Mouse (Mus musculus) midbrain, embryonic 16.5 days (tissue): ENCODE data around the gene Il1r1. TPM values are rescaled to one million over a fixed set of nuclear protein-coding genes. Genes with fewer than 3 reads are reported as not detected.

Source experiments
- ATAC-seq: fragments of 200-750 bp; cut with Nextera tagmentation; 2 replicates; pipeline ENCODE4 v1.8.0; 2017; ENCODE audit warnings: moderate TSS enrichment
- H3K27ac ChIP-seq: fragments of 300-500 bp; sonication (generic); 2 replicates; pipeline ENCODE4 v1.5.1; 2014; ENCODE audit warnings: mild to moderate bottlenecking, low read length, mixed read lengths
- H3K27me3 ChIP-seq: fragments of 300-500 bp; sonication (generic); 2 replicates; pipeline ENCODE4 v1.6.1; 2014; ENCODE audit warnings: low read depth, low read length, mixed read lengths; ENCODE audit not compliant: control insufficient read depth, insufficient read depth
- H3K36me3 ChIP-seq: fragments of 300-500 bp; sonication (generic); 2 replicates; pipeline ENCODE4 v1.6.1; 2014; ENCODE audit warnings: mild to moderate bottlenecking, low read length, moderate library complexity, mixed read lengths; ENCODE audit not compliant: control insufficient read depth, insufficient read depth
- H3K4me1 ChIP-seq: fragments of 300-500 bp; sonication (generic); 2 replicates; pipeline ENCODE4 v1.6.1; 2014; ENCODE audit warnings: mild to moderate bottlenecking, low read length, mixed read lengths; ENCODE audit not compliant: control insufficient read depth, insufficient read depth
- H3K4me2 ChIP-seq: fragments of 300-500 bp; sonication (generic); 2 replicates; pipeline ENCODE4 v1.6.1; 2014; ENCODE audit warnings: mild to moderate bottlenecking, low read length, mixed read lengths
- H3K4me3 ChIP-seq: fragments of 300-500 bp; sonication (generic); 2 replicates; pipeline ENCODE4 v1.5.1; 2014; ENCODE audit warnings: low read depth, mild to moderate bottlenecking, low read length, moderate library complexity, mixed read lengths
- H3K9ac ChIP-seq: fragments of 300-500 bp; sonication (generic); 2 replicates; pipeline ENCODE4 v1.6.1; 2014; ENCODE audit warnings: low read depth, low read length, mixed read lengths
- H3K9me3 ChIP-seq: fragments of 300-500 bp; sonication (generic); replicated peaks from 2 replicates; pipeline ENCODE4 v1.6.1; 2014; ENCODE audit warnings: mild to moderate bottlenecking, low read length, mixed read lengths; ENCODE audit not compliant: control insufficient read depth, poor library complexity, severe bottlenecking
- WGBS: fragments of 180-500 bp; shearing (Covaris S2); extraction: QIAGEN DNeasy Blood & Tissue Kit; methylation state at CpG from one replicate; pipeline ENCODE4 v1.1.7; 2014; 5-methylcytosine and 5-hydroxymethylcytosine counted together
- polyA plus RNA-seq: library from polyadenylated mRNA; unstranded; fragments of >200 nt; fragmentation: Nextera tagmentation; extraction: Ambion mirVana; gene quantifications from 2 replicates; pipeline ENCODE4 v1.2.1, GENCODE M21; 2015

Gene Il1r1
- polyA plus RNA-seq, 1 experiment from 2014 or later, result 0.72 TPM

DNA sequence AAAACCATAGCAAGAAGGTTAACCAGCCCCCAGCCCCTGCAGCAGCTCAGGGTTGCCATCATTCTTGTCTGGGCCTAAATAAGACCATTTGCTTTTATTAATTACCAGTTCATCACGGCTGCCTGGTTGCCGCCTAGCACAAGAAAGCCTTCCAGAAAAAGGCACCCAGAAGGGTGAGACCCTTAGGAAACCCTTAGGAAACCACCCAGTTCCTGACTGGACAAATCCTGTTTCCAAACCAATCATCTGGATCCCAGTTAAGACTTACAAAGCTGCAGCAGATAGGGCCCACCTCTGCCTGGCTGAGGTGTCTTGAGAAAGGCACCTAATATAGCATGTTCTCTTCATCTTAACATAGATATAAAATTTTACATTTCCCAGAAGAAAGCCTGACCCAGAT lies 1.3 kb upstream of the Il1r1 start:
- Histone ChIP-seq H3K27ac (no peak overlapping the region), H3K9ac (no peak overlapping the region), H3K36me3 (no peaks in the 10 kb centered on the region), H3K4me1 (no peaks in the 10 kb centered on the region), H3K27me3 (no peaks in the 10 kb centered on the region), H3K4me2 (no peak overlapping the region), H3K4me3 (no peak overlapping the region), H3K9me3 (no peaks in the 10 kb centered on the region)
- 93% methylated on average over 2 of the region's 2 CpGs for WGBS
- no peak for ATAC-seq

- Histone ChIP-seq H3K4me3 (no peak overlapping the region), H3K27me3 (no peaks in the 10 kb centered on the region), H3K9ac (no peak overlapping the region), H3K9me3 (no peaks in the 10 kb centered on the region), H3K4me2 (no peak overlapping the region), H3K27ac (no peak overlapping the region), H3K36me3 (no peaks in the 10 kb centered on the region), H3K4me1 (no peaks in the 10 kb centered on the region)
- WGBS, result 70% methylated on average over 2 of the region's 2 CpGs
- ATAC-seq, result no peak
Measured at GRCm38 (mm10) chr1:40225580-40225979, 700 bp downstream of the Il1r1 start.

GRCm38 (mm10) chr1:40229033-40229432 lies 4.2 kb downstream of the Il1r1 start:
- H3K4me2 ChIP-seq, result no peak overlapping the region
- H3K4me1 ChIP-seq, result no peaks in the 10 kb centered on the region
- H3K27ac ChIP-seq, result no peak overlapping the region
- H3K4me3 ChIP-seq, result no peak overlapping the region
- H3K36me3 ChIP-seq, result no peaks in the 10 kb centered on the region
- 87% methylated on average over 3 of the region's 3 CpGs for WGBS
- H3K27me3 ChIP-seq, result no peaks in the 10 kb centered on the region
- no peaks in the 10 kb centered on the region for H3K9me3 ChIP-seq
- H3K9ac ChIP-seq, result no peak overlapping the region
- ATAC-seq, result no peak

- no peaks in the 10 kb centered on the region for H3K9me3 ChIP-seq
- H3K36me3 ChIP-seq, result no peaks in the 10 kb centered on the region
- H3K27me3 ChIP-seq, result no peaks in the 10 kb centered on the region
- no peak overlapping the region for H3K9ac ChIP-seq
- no peak overlapping the region for H3K27ac ChIP-seq
- ATAC-seq, result no peak
- WGBS, result 88% methylated on average over 3 of the region's 3 CpGs
- H3K4me1 ChIP-seq, result no peaks in the 10 kb centered on the region
- H3K4me3 ChIP-seq, result no peak overlapping the region
- no peak overlapping the region for H3K4me2 ChIP-seq
Measured at GRCm38 (mm10) chr1:40229771-40230280, 4.9 kb downstream of the Il1r1 start.

DNA sequence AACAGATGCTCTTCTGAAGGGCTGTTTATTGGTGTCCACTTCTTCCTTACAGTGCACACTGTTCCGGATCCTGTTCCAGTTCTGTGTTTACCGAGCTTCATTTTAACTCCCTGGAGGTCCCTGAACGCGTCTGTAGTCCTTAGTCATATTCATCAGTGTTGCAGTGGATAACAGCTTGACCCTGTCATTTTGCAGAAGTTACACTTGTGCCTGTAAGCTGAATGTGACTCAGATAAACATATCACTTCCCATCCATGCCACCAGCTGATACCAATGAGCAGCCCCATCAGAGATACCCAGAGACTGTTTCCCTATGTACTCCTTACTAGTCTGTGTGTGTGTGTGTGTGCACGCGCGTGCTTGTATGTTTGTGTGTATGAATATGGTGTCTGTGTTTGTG lies 5.5 kb downstream of the Il1r1 start:
- Histone ChIP-seq H3K4me3 (no peak overlapping the region), H3K4me1 (no peaks in the 10 kb centered on the region), H3K27me3 (no peaks in the 10 kb centered on the region), H3K36me3 (no peaks in the 10 kb centered on the region), H3K27ac (no peak overlapping the region), H3K9ac (no peak overlapping the region), H3K9me3 (no peaks in the 10 kb centered on the region), H3K4me2 (no peak overlapping the region)
- ATAC-seq, result no peak
- 82% methylated on average over 7 of the region's 7 CpGs for WGBS

DNA sequence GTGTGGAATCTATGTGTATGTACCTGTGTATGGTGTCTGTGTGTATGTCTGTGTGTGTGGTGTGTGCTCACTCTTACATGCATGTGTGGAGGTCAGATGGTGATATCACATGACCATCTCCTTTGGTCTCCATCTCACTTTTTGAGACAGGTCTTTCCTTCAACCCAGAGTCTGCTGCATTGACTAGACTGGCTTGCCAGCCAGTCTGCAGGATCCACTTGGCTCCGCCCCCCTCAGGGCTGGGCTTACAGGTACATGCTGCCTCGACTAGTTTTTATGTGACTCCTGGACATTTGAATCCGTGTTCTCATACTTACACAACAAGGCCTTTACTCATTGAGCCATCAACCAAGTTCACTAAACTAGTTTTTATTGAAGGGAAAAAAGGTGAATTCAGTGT lies 6.2 kb downstream of the Il1r1 start:
- H3K4me1 ChIP-seq, result no peaks in the 10 kb centered on the region
- no peak overlapping the region for H3K9ac ChIP-seq
- no peaks in the 10 kb centered on the region for H3K36me3 ChIP-seq
- no peak for ATAC-seq
- H3K27ac ChIP-seq, result no peak overlapping the region
- H3K9me3 ChIP-seq, result no peaks in the 10 kb centered on the region
- H3K4me3 ChIP-seq, result no peak overlapping the region
- no peaks in the 10 kb centered on the region for H3K27me3 ChIP-seq
- 92% methylated on average over 3 of the region's 3 CpGs for WGBS
- H3K4me2 ChIP-seq, result no peak overlapping the region

- no peaks in the 10 kb centered on the region for H3K36me3 ChIP-seq
- ATAC-seq, result no peak
- H3K4me1 ChIP-seq, result no peaks in the 10 kb centered on the region
- no peak overlapping the region for H3K9ac ChIP-seq
- no peaks in the 10 kb centered on the region for H3K9me3 ChIP-seq
- no peak overlapping the region for H3K4me3 ChIP-seq
- H3K27ac ChIP-seq, result no peak overlapping the region
- no peak overlapping the region for H3K4me2 ChIP-seq
- 64% methylated on average over 7 of the region's 7 CpGs for WGBS
- H3K27me3 ChIP-seq, result no peaks in the 10 kb centered on the region
Measured at GRCm38 (mm10) chr1:40233217-40233616, 8.3 kb downstream of the Il1r1 start.

- Histone ChIP-seq H3K9ac (no peak overlapping the region), H3K36me3 (no peaks in the 10 kb centered on the region), H3K27ac (no peak overlapping the region), H3K4me2 (no peak overlapping the region), H3K9me3 (no peaks in the 10 kb centered on the region), H3K4me3 (no peak overlapping the region), H3K4me1 (no peaks in the 10 kb centered on the region), H3K27me3 (no peaks in the 10 kb centered on the region)
- ATAC-seq, result no peak
- WGBS, result 83% methylated on average over 3 of the region's 3 CpGs
Measured at GRCm38 (mm10) chr1:40233621-40234020, 8.7 kb downstream of the Il1r1 start.

- WGBS, result 91% methylated on average over 5 of the region's 5 CpGs
- H3K27me3 ChIP-seq, result no peaks in the 10 kb centered on the region
Measured at GRCm38 (mm10) chr1:40235597-40236249, 10.8 kb downstream of the Il1r1 start.

More at GRCm38 (mm10) chr1:40235597-40236249, 10.8 kb downstream of the Il1r1 start:
- H3K4me3 ChIP-seq, result no peak overlapping the region
- no peaks in the 10 kb centered on the region for H3K9me3 ChIP-seq
- H3K36me3 ChIP-seq, result no peaks in the 10 kb centered on the region
- H3K4me2 ChIP-seq, result no peak overlapping the region
- no peak overlapping the region for H3K9ac ChIP-seq
- H3K4me1 ChIP-seq, result no peaks in the 10 kb centered on the region
- H3K27ac ChIP-seq, result no peak overlapping the region
- ATAC-seq, result no peak
